Mouse (Mus musculus): ENCODE measurements around the gene Trpm5.

The Trpm5 gene

GRCm38 (mm10) chr7:143057667-143058220, 36.7 kb downstream of the Trpm5 start:
- no peak for DNase-seq

GRCm38 (mm10) chr7:143057023-143057422, 37.4 kb downstream of the Trpm5 start:
- DNase-seq: no peak

DNA sequence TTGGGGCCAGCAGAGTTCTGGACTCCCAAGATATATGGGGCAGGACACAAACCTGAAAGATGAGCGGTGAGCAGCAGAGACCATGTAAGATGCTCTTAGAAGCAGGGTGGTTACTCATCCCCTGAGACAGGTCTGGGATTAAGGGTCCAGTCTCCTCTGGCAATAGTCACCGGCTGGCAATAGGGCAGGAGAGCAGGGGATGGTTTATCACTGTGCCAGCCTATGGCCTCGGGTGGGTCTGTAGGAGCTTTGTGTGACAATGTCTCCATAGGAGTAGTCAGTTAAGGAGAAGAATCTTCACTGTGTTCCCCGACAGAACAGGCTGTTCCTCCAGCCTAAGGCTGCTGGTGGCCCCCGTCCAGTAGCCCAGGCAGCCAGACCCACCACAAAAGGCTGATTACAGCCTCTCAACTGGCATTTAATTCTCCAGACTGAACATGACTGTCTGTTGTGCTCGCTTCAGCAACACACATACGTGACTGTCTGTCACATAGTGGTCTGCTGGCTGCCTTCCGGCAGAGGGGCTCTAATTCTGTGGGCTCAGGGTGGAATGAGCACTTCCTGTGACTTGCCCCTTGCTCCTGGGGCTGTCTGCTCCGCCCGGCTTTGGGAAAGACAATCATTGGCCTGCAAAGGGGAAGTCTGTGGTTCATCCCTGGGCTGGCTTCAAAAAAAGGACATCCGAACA, 38.8 kb downstream of the Trpm5 start:
- DNase-seq: no peak

- no peak for DNase-seq
Measured at GRCm38 (mm10) chr7:143055001-143055400, 39.4 kb downstream of the Trpm5 start.

GRCm38 (mm10) chr7:143054612-143054965, 39.9 kb downstream of the Trpm5 start:
- no peak for DNase-seq

GRCm38 (mm10) chr7:143053961-143054611, 40.4 kb downstream of the Trpm5 start:
- no peak for DNase-seq

GRCm38 (mm10) chr7:143053008-143053899, 41.2 kb downstream of the Trpm5 start:
- peak; percentile 71 for DNase-seq

GRCm38 (mm10) chr7:143052626-143053007, 41.8 kb downstream of the Trpm5 start, which contains the start of gene Cd81:
Cd81 (plus strand) TSS chr7:143052739.
- peak; percentile 79 for DNase-seq

DNA sequence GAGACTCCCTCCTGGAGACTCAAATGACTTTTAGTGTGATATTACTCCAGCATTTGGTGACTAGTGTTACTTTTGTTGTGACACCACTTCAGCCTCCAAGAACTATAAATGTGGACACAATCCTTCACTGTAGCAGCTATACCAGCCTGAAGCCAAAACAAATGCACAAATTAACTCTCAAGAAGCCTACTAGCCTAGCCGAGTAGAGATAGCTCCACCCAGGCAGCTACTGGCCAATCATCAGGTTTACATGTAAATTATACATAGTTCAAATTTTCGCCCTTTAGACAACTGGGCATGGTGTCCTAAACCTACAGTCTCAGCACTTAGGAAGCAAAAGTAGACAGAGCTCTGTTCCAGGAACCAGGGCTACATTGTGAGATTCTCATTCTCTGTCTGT, 43.1 kb downstream of the Trpm5 start:
- DNase-seq: no peak

DNA sequence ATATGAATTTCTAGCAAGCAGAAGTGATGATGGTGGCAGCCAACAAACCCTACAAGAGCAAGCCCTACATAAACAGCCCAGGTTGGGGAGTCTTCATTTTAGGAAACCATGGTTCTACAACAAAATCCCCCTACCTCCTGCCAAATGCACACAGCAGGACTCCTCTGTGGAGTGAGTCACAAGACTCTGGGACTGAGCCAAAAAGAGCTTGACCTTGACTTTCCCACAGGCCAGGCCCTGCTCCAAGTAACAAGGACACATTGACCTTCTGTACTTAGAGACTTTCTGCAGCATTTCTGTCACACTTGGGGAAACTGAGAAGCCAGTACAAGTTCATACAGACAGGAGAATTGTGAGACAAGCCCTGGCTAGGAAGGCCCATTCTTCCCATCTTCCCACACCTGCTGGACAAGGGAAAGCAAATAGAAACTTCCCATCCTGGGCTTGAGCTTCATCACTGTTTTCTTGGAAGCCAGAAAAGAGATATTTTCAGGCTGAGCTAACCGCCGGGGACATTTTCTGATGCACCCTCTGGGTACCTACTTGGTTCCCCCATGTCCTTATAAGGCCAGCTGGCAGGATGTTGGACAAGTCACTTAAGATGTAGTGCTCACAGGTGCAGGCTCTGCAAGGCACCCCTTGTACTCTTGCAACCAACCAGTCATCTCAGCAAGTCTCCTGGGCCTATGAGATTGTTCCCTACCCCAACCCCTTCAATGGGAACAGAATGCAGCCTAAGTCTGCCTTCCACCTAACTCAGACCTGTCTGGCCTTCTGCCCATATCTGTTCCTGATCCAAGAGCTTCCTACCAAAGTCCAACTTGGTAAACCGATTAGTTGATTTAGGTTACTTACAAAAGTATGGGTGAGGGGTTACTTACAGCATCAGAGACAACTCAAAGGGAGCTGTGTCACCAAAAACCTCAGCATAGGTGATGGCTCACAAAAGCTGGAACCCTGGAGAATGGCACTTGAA, 44.3 kb downstream of the Trpm5 start:
- peak; percentile 29 for DNase-seq

- no peak for DNase-seq
Measured at GRCm38 (mm10) chr7:143049331-143049730, 45.1 kb downstream of the Trpm5 start.

- DNase-seq: no peak
Measured at GRCm38 (mm10) chr7:143046358-143046757, 48.1 kb downstream of the Trpm5 start.

DNA sequence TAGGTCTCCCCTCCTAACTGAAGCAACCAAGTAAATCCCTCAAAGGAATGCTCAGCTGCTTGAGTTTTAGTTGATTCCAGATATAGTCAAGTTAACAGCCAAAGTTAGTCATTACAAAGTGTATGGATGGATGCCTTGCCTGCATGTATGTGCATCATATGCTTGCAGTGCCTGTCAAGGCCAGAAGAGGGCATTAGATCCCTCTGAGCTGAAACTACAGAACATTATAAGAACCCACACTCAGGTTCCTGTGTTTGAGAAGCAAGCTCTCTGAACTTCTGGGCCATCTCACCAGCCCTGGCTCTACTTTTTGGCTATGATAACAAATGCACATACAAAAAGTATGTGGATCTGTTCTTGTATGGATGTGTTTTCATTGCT, 49.6 kb downstream of the Trpm5 start:
- no peak for DNase-seq

DNA sequence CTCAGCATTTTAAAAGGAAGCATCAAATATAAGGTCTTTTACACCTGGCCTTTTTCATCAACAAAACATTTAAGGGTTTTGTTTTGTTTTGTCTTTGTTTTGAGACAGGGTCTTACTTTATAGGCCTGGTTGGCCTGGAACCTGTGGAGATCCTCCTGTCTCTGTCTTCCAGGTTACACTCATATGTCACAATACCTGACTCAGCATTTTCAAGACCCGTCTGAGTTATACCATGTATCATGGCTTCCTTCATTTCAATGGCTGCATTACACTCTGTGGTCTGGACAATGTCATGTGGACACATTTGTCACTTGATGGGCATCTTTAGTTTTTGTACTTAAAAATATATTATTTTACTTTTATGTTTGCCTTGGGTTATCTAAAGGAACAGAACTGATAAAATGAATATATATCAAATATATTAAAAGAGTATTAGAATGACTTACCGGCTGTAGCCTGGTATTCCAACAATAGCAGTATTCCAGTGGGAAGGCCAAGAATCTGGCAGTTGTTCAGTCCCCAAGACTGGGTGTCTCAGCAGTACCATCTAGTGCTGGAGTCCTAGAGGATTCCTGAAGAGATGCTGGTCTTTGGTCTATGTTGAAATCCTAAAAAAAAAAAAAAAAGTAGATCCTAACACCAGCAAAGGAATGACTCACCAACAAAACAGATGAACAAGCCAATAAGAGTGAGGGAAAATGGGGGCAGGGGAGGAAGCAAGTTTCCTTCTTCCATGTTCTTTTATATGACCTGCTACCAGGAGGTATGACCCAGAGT, 50.2 kb downstream of the Trpm5 start:
- DNase-seq: no peak

- no peak for DNase-seq
Measured at GRCm38 (mm10) chr7:143042897-143043300, 51.5 kb downstream of the Trpm5 start.

DNA sequence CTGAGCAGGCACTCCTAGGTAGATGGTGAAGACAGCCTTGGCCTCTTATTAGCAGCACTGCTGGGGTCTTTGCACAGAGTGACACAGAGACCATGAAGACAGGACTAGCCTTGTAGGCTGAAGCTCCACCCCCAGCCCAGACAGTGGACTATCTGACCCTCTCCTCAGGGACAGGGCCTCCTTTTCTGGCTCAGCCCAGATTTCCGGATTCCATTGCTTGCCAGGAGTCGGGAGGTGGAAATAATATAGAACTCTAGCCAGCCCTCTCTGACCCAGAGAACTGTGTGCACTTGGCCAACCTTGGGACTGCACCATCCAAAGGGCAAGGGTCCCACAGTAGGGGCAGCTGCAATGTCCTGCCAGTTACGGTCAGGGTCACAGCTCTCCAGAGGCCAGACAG, 52.4 kb downstream of the Trpm5 start:
- no peak for DNase-seq

DNA sequence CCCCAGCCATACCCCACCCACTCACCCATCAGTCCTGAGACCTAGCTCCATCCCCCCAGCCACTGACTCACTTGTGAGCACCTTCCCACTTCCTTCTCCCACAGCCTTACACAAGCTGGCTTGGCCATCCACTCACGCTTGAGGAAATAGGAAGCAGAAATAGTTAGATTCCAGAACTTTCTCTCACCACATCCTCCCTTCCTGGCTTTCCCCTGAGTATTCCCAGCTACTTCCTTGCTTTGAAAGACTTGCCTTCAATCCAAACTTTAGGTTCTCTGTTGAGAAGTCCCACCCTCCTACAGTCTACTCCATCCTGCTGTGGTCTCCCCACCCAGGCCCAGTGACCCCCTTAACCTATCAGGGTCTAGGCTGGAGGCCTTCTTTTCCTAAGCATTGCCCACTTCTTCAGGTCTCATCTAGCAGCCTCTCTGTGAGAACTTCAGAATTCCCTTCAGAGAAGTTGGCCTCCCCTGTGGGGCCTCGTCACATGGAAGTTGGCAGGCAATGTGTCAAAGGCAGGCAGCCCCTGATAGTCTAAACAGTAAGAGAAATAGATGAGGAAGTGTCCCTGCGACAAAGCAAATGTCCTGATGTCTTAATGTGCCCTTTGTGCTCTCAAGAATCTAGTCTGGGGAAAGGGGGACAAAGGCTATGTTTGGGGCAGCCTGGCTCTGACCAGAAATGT, 53.2 kb downstream of the Trpm5 start:
- no peak for DNase-seq

GRCm38 (mm10) chr7:143040561-143040960, 53.9 kb downstream of the Trpm5 start:
- DNase-seq: no peak

DNA sequence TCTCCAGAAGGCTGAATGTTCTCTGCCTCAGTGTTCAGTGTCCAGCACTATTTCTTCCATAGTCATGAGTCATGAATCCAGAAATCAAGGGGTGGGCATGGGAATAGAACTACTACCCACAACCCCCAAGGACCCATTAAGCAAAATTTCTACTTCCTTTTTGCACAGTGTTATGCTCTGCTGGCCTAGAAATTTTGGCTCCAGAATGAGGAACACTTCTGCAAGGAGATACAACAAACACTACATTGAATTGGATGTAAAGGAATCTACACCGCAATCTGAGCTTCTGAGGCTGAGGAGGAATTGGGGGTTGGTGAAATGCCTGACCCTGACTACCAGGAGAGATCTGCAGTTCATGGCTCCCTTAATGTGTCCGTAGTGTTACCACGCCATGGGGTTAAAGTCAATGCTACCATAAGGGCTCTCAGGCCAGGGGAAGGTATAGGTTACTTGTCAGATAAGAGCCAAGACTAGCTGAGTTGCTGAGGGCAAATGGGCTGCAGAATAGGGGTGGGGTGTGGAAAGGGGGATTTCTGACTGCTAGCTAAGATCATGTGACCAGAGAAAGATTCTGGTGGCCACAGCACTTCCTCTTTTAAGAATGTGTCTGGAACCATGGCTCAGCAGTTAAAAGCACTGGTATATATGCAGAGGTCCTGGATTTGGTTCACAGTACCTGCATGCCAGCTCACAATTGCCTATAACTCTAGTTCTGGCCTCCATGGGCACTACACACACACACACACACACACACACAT, 56.1 kb downstream of the Trpm5 start:
- no peak for DNase-seq

DNA sequence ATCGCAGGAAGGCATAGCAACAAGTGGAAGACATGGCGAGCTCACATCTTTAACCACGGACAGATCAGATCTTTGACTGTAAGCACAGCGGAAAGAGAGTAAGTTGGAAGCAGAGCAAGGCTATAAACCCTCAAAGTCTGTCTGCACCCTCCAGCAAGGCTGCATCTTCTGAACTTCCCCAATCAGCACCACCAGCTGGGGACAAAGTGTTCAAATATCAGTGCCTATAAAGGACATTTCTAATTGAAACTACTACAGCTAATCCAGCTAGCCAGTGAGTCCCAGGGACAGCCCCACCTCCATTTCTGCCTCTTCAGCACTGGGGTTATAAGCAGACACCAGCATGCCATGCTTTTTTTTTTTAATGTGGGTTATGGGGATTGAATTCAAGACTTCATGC, 57.1 kb downstream of the Trpm5 start:
- DNase-seq: no peak

Measured in cerebellum, adult 11-12 months (tissue).